Mouse (Mus musculus) spleen, adult 18-20 months (tissue): Measurements from ENCODE around the gene Exoc3l2.

ENCODE experiments used
- DNase-seq, 2 experiments: peaks; one replicate each; pipeline ENCODE4 v3.0.0; 2022; ENCODE audit warnings: mixed read lengths in 2 of 2

The Exoc3l2 gene

GRCm38 (mm10) chr7:19524420-19525104 is 61.4 kb downstream of the Exoc3l2 start:
- DNase-seq: no peak

GRCm38 (mm10) chr7:19525105-19525481 is 62.0 kb downstream of the Exoc3l2 start:
- DNase-seq: no peak

DNA sequence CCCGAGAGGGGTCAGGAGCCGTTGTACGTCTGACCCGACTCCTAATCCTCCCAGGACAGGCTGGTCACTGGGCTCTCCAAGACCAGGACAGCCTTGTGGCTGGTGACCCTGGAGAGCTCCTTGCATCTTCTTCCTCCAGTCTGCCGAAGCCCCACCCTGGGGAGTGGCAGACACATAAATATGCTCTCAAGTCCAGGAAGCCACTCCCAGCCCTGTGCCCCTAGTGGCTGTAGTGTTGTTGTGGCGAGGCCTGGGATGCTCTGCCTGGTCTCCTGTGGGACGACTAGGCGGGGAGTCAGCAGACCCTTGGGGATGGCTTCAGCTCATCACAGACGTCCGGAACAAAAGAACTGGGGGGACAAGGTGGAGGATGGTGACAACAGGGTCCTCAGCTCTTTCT is 67.9 kb downstream of the Exoc3l2 start:
- DNase-seq: no peak

DNA sequence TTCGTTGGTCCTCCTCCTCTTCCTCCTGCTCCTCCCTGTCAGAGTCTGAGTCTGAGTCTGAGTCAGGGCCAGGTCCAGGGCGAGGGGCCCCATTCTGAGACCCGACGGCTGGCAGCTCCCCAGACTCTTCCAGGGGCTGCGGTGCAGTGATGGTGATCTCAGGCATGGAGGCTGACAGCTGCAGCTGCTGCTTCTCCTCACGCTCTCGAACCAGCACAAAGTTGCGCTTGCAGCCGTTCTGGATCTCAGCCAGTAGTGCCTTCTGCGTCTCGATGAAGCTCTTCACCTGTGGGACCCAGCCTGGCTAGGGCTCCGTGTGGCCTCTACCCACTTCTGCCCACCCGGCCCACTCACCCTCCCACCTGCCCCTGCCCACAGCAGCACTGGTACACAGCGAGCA is 69.1 kb downstream of the Exoc3l2 start:
- no peak for DNase-seq

GRCm38 (mm10) chr7:19534676-19535075 is 71.5 kb downstream of the Exoc3l2 start:
- DNase-seq: no peak

- DNase-seq: no peak
Observed at GRCm38 (mm10) chr7:19540771-19541566, 77.8 kb downstream of the Exoc3l2 start.

DNA sequence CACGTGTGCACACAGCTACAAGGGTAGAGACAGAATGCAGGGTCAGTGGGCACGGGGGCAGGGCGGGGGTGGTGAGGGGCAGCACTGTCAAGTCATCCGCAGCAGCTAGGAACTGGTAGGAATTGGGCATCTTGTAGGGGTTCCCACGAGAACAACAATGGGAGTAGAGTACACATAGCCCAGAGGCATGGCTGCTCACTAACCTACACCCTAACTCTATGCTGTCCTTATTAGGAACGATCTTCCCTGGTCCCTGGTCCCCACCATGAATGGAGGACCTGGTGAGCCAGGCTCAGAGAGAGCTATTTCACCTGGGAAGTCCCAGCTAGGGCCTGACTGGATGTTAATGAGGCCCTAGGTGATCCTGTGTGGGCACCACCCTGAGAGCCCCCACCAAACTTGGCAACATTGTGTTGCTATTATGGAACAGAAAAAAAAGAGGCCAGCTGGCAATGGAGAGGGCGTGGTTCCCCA is 78.6 kb downstream of the Exoc3l2 start:
- no peak for DNase-seq

GRCm38 (mm10) chr7:19542155-19542691 is 79.1 kb downstream of the Exoc3l2 start:
- no peak for DNase-seq

DNA sequence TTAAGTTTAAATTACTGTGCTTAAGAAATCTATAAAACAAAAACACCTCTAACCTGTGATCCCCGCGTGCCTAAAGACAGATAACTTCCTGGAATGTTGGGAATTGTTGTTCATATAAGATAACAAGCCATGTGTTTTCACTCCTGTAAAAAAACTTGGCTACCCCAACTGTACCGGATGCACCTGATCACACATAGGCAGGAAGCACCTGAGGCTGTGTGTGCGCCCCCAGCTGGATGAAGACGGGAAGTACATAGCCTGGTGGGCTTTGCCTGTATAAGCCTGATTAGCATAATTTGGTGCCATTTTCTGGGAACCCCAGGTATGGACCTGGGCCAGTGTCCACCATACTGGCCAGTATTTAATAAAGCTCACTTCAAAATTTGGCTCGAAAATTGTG is 80.5 kb downstream of the Exoc3l2 start:
- peak in 1 of 2 experiments; percentile 35 for DNase-seq

DNA sequence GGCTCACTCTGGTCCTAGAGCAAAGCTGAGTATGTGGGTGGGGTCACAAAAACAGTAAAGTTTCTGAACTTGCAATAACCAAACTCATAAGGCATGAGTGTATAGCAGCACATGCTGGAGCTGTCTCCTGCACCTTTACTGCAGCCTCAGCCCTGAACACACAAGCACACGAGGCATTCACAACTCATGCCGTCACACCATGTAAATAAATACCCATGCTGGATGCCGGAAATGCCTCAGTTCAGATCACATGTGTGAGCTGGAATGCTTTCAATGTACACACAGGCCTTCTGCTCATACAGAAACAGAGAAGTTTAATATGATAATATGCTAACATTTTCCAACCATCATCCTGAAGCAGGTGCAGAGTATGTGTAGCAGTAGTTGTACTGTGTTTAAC is 82.9 kb downstream of the Exoc3l2 start:
- no peak for DNase-seq
